9 mouse cellular contexts compared by ENCODE assay signal in genomic region chr6:58642191-58642590, GRCm38 (mm10). TPM values are rescaled to one million over a fixed set of nuclear protein-coding genes. Genes with fewer than 3 reads are reported as not detected.
DNase-seq lines count a peak whose midpoint lies in the region; ATAC-seq and TF ChIP-seq lines count a peak whose summit lies in the region.
"Had no signal": no experiment of that assay in that cellular context is flagged by ENCODE, and none has a peak within 500 bp of the region (broad histone marks: within the 10 kb centered on the region; RNA-seq: fewer than 3 reads in every experiment).

No protein-coding gene starts in this region.

- no peak for TF ChIP-seq POLR2A in cortical plate, adult 2 months (IDR thresholded peaks at IDR 0.05; ENCODE audit: extremely low read depth, insufficient read depth, low read length)

- H3K27ac ChIP-seq in heart, embryonic 15.5 days, result no peak overlapping the region
- no peak overlapping the region for H3K27ac ChIP-seq in cortical plate, adult 2 months (ENCODE audit: insufficient read depth, low read length)
- H3K27ac ChIP-seq in liver, postnatal 0 days (ENCODE audit: low read depth), result peak overlapping the region; percentile 93

- peak; percentile 100 for TF ChIP-seq EP300 in liver, postnatal 0 days (IDR thresholded peaks at IDR 0.05; ENCODE audit: low read depth)

- no peak for ATAC-seq in heart, embryonic 15.5 days (replicated peaks; ENCODE audit: insufficient number of reproducible peaks, insufficient read depth, low FRiP score, low read depth)
- ATAC-seq in G1E (ENCODE audit: extremely low read depth, insufficient number of reproducible peaks, low FRiP score, poor library complexity, severe bottlenecking), result peak; percentile 90
- ATAC-seq in liver, postnatal 0 days, result peak; percentile 86

- intact Hi-C loops in heart, postnatal 10 days (cut with DNase I), result no loop called here

- H3K9me3 ChIP-seq in heart, embryonic 15.5 days (replicated peaks), result no peaks in the 10 kb centered on the region
- H3K9me3 ChIP-seq in G1E (replicated peaks), result no peaks in the 10 kb centered on the region
- H3K9me3 ChIP-seq in liver, postnatal 0 days (ENCODE audit: low read length), result no peaks in the 10 kb centered on the region

- no peak for DNase-seq in heart, postnatal 10 days
- peak; percentile 13 for DNase-seq in G1E (ENCODE audit: low spot score)
- DNase-seq in liver, postnatal 0 days, result peak; percentile 49
- DNase-seq in neural tube, embryonic 10.5 days (ENCODE audit: extremely low spot score, low spot score), result no peak
- no peak for DNase-seq in urinary bladder, postnatal 36 days (ENCODE audit: low spot score in 2 of 2)
- DNase-seq in frontal cortex, postnatal 14 days (ENCODE audit: low spot score in 2 of 2), result no peak
- DNase-seq: cerebellum, adult 9-10 months had no signal

- peaks cover 20% of the 10 kb centered on the region for H3K4me1 ChIP-seq in heart, embryonic 15.5 days (replicated peaks)
- H3K4me1 ChIP-seq in G1E (ENCODE audit: insufficient read depth, low read depth, low read length), result peaks cover 73% of the 10 kb centered on the region
- peaks cover 1% of the 10 kb centered on the region; the same call in 1 of the 2 replicates for H3K4me1 ChIP-seq in cortical plate, adult 2 months (ENCODE audit: control insufficient read depth, insufficient read depth, low read length)
- peaks cover 23% of the 10 kb centered on the region for H3K4me1 ChIP-seq in liver, postnatal 0 days (ENCODE audit: insufficient read depth)

- no peaks in the 10 kb centered on the region for H3K36me3 ChIP-seq in heart, embryonic 15.5 days
- peaks cover 6% of the 10 kb centered on the region for H3K36me3 ChIP-seq in G1E (replicated peaks)
- no peaks in the 10 kb centered on the region for H3K36me3 ChIP-seq in liver, postnatal 0 days (replicated peaks; ENCODE audit: insufficient read depth, low read length)

- no peak overlapping the region; the same call in 1 of the 2 replicates for H3K4me3 ChIP-seq in heart, embryonic 15.5 days
- H3K4me3 ChIP-seq in G1E (ENCODE audit: low read depth, low read length), result peak overlapping the region; percentile 81; the same call in 1 of the 2 replicates
- peak overlapping the region; percentile 20; the same call in 1 of the 2 replicates for H3K4me3 ChIP-seq in cortical plate, adult 2 months (ENCODE audit: insufficient read depth, low read length)
- H3K4me3 ChIP-seq in liver, postnatal 0 days (ENCODE audit: low read depth, low read length), result peak overlapping the region; percentile 77

- TF ChIP-seq CTCF in G1E (IDR thresholded peaks at IDR 0.05; ENCODE audit: low read depth, low read length), result no peak
- no peak for TF ChIP-seq CTCF in cortical plate, adult 2 months (IDR thresholded peaks at IDR 0.05; ENCODE audit: extremely low read depth, insufficient read depth, low read length)
- TF ChIP-seq CTCF in liver, postnatal 0 days (IDR thresholded peaks at IDR 0.05; ENCODE audit: low read depth), result no peak

- H3K4me2 ChIP-seq in heart, embryonic 15.5 days, result peak overlapping the region; percentile 86; the same call in 1 of the 2 replicates
- peak overlapping the region; percentile 79 for H3K4me2 ChIP-seq in liver, postnatal 0 days (ENCODE audit: low read depth, low read length)

- 35% methylated on average over 2 of the region's 2 CpGs for WGBS in heart, embryonic 15.5 days
- WGBS in liver, postnatal 0 days (ENCODE audit: insufficient replicate concordance), result 37% methylated on average over 2 of the region's 2 CpGs

- H3K27me3 ChIP-seq in heart, embryonic 15.5 days, result no peaks in the 10 kb centered on the region
- H3K27me3 ChIP-seq in G1E (ENCODE audit: insufficient read depth, low read length), result no peaks in the 10 kb centered on the region
- no peaks in the 10 kb centered on the region for H3K27me3 ChIP-seq in liver, postnatal 0 days (ENCODE audit: insufficient read depth, low read length)

- H3K9ac ChIP-seq in heart, embryonic 15.5 days, result no peak overlapping the region
- H3K9ac ChIP-seq in liver, postnatal 0 days (replicated peaks), result peak overlapping the region; percentile 86

RNA-seq across cellular contexts. Expression of gene Abcg2, which starts 57.9 kb away (rescaled TPM):
- 53.4 and 56.5 TPM in 2 replicates for polyA plus RNA-seq in heart, embryonic 15.5 days (2015; fragmentation: Nextera tagmentation; extraction: Ambion mirVana)
- total RNA-seq in heart, postnatal 10 days (2021), result 10 to 100 TPM; 42.7 to 50.4 TPM
- total RNA-seq in G1E (2014; fragmentation: Nextera tagmentation) (218 and 223 TPM in 2 replicates), G1E (2017) (199 and 254 TPM in 2 replicates)
- polyA plus RNA-seq in G1E (2012), result 12.3 and 26.6 TPM in 2 replicates
- polyA plus RNA-seq in cortical plate, adult 2 months (2012; rRNA removed), result 20.8 and 25.6 TPM in 2 replicates
- polyA plus RNA-seq in liver, postnatal 0 days (2015; fragmentation: Nextera tagmentation; extraction: Ambion mirVana), result 78.9 and 90.1 TPM in 2 replicates

Comparison
In these comparisons a context has a peak if more than half of its experiments do, and no peak if none do; other contexts are left out.
1. DNase-seq: peak in G1E (single experiment) and liver, postnatal 0 days (single experiment); none in heart, postnatal 10 days (0 of 2), neural tube, embryonic 10.5 days (single experiment), urinary bladder, postnatal 36 days (0 of 2) and frontal cortex, postnatal 14 days (0 of 2).